Mouse (Mus musculus): ENCODE results near the gene 4930563M21Rik.
A peak's percentile ranks its signal among the peaks of the same experiment; 100 is the strongest.
"Not testable (repeated sequence)": the region's sequence is repeated elsewhere in the genome, so short reads cannot be mapped to it uniquely, and the experiment has no call there.

4930563M21Rik gene

DNA sequence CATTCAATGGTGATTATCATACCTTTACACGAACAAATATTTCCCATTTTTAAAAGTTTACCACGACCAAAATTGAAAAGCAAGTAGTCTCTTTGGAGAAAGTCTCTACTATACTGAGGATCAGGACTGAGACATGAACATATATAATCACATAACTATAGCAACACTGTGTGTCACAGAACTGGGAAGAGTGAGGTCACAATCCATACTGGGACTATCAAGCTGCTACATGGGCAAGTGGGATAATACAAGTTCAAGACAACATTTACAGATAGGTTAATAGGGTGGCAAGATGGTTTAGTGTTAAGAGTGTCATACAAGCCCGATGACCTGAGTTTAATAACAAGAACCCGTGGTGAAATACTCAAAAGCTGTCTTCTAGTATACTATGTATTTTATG is at the start of gene 4930563M21Rik:
4930563M21Rik (minus strand) TSS at position 101 of the 400 bp plus-strand sequence.
- no peak for DNase-seq

DNA sequence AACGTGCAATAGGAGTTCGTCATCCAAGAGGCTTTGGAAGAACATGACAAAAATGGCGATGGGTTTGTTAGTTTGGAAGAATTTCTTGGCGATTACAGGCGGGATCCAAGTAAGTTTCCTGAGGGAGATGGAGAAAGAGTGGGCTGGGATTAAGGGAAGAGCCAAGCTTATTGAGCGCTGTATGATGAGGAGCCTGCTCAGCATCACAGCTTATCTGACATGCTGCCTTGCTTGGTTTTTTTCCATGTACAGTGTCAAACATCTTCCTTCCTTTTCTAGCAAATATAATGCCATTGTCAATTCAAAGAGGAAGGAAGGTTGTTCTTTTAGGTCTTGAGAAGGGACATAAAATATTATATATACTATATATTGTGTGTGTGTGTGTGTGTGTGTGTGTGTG is 45.8 kb upstream of the 4930563M21Rik start:
- no peak for DNase-seq

DNA sequence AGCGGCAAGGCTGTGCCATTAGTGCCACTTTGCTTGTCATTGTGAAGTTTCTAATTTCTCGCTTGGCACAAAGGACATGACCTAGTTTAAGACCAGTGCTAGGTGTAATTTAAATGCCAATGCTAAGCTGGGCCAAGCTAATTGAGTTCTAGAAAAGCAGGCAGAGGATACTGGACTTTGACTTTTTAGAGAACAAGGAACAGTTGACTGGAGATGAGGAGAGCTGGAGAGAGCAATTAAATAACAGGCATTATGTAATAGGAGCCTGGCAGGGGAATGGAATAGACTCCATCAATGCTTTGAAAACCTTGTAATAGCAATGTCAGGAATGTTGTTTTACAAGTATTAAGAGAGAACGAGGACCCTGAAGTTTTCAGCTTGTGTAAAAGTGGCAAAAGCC is 43.4 kb upstream of the 4930563M21Rik start:
- DNase-seq = no peak

DNA sequence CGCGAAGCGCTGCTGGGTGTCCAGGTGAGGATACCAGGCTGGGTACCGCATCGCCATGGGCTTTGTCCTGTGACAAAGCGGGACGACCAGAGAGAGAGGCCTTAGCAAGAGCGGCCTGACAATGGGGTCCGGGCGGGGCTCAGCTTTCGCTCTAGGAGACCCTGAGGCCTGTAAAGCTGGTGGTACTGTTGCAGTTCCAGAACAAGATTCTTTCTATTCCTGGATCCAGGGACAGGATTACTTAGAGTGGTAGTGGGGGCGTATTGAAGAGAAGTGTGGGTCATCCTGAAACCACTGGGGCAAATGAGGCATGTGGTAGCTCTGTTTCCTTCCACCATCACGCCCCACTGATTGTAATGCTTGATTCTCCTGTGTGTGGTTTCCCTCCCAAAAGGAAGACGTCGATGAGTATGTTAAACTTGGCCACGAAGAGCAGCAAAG is 31.9 kb upstream of the 4930563M21Rik start:
- no peak for DNase-seq

DNA sequence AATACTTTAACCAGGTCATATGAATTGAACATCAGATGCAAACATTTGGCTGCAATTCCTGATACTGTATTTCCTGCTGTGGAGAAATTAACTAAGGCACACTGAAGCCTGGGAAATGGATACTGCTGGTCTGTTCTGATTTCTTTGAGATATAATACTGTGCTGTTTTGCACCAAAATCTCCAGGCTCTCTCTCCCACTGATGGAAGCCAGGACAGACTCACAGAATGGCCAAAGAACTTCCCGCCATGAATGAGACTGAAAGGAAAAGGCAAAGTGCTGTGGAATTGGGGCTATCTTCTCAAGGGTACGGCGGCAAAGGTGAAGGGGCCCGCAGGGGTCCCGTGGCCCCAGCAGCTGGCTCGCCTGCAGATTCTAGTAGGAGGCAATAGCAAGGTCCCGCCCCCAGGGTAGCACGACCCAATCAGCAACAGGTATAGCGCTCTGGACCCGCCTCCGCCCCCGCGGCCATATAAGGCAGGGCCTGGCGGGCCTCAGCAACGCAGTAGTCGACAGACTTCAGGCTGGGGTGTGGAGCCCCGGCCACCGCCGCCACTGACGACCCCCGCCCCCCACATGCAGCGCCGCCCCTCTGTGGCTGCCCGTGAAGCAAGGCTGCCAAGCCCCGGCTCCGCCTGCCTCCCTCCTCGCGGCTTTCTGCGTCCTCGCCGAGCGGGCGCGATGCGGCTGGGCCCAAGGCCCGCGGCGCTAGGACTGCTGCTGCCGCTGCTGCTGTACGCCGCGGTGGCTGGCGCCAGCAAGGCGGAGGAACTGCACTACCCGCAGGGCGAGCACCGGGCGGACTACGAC is 31.2 kb upstream of the 4930563M21Rik start, which contains the start of gene Rcn2:
Rcn2 (plus strand) TSS at position 474 of the 809 bp plus-strand sequence.
- DNase-seq = peak; percentile 94

DNA sequence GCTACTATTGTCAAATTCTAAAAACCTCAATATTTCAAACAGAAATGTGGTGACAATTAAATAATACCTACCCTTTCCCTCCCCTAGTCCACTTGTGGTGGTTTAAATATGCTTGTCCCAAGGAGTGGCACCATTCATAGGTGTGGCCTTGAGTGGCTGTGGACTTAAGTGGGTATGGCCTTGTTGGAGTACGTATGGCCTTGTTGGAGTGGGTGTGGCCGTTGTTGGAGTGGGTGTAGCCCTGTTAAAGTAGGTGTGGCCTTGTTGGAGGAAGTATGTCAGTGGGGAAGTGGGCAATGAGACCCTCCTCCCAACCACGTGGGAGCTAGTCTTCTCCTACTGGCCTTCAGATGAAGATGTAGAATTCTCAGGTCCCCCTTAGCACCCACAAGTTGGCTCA is 21.9 kb upstream of the 4930563M21Rik start:
- no peak for DNase-seq

DNA sequence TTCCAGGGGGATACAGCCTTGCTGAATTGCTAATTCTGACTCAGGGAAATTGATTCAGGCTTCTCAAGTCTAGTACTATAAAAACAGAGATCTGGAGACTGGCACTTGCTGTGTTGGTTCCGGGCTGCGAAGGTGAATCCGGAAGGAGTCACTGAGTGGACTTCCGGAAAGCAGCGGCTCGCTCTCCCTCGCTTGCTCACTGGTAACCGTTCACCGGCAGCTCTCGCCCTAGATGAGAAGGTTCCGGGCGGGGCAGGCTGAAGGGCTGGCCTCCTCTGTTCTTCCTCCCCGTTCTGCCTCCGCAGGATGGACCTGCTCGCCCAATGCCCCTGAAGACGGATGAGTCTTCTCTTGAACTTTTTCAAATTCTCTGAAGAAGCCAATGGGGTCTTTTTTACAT is 16.9 kb upstream of the 4930563M21Rik start:
- no peak for DNase-seq

DNA sequence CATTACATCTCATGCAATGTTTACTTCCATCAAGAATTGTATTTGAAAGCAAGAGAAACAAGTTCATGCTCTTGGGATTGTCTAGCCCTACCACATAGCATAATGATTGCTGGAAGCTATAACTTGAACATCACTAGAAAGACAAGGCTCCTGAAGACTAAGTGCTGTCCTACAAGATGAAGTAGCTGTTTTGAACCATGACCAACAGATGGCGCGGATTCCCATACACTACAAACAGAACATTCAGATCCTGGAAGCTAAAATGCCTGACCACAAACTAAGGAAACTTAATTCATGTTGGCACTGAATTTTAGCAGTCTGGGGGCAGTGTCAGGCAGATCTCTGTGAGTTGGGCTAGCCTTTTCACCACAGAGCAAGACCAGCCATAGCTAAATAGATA is 14.4 kb upstream of the 4930563M21Rik start:
- no peak for DNase-seq

DNA sequence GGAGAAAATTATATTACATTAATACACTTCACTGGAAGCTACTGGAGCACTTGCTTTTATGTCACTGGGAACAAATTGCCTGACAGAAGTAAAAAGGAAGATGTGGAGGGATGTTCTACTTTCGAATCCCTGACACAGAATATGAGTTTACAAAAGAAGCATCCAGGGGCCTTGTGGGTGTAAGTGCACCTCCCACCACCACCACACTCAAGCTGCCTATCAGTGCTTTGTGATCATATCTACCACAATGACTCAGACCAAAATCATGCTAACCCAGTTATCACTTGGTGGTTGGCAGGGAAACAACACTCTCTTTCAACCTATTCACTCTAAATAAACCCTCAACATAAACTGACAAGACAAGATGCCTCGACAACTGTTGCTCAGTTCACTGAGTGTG is 5.7 kb downstream of the 4930563M21Rik start:
- DNase-seq = not testable (repeated sequence)

DNA sequence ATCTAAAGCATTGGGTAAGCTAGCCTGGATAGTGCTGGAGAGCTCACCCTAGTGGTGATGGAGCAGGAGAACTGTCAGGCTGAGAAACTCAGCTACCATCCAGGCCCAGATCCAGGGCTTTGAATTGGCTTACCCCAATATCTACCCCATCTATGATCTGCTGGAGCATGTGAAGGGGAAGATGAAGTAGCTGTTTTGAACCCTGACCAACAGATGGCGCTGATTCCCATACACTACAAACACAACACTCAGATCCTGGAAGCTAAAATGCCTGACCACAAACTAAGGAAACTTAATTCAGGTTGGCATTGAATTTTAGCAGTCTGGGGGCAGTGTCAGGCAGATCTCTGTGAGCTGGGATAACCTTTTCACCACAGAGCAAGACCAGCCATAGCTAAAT is 63.5 kb downstream of the 4930563M21Rik start:
- DNase-seq = peak; percentile 8

DNA sequence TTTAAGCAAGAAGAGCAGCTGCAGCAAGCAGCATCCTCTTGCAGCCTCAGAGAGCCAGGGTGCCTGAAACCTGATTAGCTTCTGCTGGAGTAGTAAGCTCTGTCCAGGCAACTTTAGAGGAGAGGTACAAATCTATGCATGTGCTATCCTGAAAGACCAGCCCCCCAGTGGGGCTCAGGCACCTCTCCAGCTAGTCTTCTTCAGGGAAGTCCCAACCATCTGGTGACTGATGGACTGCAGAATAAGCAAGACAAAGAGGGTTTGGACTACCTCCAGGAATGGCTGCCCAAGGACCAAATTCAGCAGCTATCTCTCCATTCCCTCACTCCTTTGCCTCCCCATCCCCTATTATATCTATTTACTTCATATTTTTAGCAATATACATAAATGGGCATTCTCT is 69.0 kb downstream of the 4930563M21Rik start:
- no peak for DNase-seq

DNA sequence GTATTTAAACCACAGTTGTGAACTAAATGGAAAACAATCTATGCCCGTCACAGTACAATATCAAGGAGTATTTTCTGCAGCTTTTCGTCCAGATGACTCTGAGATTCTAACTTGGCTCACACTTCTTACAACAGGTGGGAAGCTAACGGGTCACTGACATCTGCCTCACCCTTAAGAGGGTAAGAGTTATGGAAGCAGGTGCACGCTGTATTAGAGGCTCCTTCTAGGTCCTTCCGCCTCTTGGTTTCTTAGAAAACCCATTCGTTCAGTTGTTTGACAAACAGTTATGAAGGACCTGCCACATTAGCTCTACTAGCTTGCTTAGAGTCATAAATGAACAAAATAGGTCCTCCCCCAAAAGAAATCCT is 71.7 kb downstream of the 4930563M21Rik start:
- no peak for DNase-seq

DNA sequence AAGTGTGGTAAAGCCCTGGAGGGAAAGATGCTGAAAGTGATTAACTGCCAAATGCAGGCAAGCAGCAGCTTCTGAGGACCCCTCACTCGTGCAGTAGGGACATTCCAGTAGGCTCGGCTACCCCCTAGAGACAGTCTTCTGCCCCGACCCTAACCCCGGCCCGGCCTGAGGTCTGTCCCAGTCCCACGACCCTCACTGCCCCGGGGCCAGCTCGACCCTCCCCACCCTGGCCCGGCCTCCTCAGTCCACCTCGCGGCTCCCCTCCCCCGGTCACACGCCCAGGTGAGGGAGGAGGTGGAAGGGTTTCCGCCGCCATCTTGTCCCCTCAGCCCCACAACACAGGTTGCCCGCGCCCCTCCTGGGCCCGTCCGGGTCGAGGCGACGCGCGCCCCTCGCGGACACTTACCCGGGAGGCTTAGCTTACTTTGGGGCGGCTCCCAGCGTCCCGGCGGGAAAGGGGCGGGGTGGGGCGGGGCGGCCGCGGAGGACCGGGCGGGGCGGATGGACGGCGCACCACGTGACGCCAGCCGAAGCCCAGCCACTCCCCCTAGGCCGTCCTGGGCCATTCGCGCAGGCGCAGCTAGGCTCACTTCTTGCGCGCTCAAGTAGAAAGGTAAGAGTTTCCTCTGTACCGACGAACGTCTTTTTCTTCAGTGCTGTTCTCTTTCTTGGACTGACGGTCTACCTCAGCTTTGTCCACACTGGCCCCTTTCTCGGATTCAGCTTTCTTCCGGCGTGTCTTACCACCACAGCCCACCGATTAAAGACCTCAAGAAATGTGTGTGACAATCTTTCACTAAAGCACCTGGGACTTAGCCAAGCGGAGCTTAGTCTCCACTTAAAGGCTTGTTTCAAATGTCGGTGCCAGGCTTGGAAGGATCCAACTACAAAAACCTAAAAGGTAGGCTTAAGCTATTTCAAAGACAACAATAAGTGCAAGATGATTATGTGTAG is 72.4 kb downstream of the 4930563M21Rik start, which contains the start of gene Scaper:
Scaper (minus strand) TSS at position 456 of the 954 bp plus-strand sequence.
- peak; percentile 89 for DNase-seq

DNA sequence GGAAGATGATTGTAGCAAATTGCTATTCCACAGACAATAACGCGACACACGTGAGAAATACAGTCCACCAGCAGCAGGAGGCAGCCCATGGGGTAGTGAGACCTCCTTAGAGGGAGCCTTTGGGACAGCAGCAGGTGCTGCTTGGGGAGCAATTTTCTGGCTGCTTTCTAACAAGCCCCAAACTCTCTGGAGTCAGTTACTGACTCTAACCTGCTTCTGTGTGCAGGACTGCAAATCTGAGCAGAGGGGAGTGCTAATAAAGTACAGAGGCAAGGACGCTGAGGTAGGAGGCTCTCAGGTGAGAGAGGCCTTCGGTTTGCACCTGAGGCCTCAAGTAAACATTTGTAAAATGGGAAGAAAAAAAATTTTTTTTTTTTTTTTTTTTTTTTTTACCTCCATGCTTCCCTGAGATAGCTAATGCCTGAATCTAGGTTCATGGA is 73.1 kb downstream of the 4930563M21Rik start:
- DNase-seq = no peak

DNA sequence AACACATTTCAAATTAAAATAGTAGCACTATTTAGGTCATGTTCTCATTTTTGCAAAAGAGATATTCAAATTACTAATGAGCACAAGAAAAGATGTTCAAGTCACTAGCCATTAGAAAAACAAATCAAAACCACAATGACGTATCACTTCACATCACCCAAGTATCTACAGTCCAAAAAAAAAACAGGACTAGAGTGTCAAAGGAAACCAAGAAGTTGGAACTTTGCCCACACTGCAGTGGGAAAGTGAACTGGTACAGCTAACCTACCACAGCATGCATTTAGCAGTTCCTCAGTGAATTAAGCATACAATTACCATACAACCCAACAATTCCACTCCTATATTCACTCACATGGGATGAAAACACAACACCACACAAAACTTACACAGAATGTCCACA is 77.9 kb downstream of the 4930563M21Rik start:
- no peak for DNase-seq

DNA sequence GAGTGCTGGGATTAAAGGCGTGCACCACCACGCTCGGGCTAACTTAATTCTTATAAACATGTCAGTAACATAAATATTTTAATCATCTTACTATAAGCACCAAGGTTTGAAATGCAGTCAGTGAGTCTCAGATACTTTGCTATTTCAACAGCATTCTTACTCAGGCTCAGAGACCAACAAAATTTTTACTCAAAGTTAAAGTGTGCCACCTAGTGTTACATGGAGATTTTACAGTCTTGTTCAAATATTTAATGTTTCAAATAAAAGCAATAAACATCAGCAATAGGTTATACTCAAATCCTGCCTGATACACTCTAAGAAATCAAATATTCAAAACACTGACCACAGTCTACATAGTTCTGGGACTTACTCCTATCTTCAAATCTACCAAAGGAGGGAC is 91.8 kb downstream of the 4930563M21Rik start:
- DNase-seq = no peak

DNA sequence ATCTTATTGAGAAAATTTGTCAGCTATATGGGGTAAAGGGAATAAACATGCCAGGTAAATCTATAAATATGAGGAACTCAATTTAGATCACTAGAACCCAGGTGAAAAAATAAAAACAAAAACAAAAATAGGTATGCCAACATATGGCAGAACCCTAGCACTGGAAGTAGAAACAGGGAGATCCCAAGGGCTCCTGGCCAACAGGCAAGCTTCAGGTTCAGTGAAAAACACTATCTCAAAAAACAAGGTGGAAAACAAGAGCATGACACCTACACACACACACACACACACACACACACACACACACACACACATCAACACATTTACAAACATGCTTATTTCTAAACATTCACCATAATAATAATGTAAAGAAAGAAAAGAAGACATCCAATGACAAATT is 93.6 kb downstream of the 4930563M21Rik start:
- DNase-seq = no peak
